Mouse (Mus musculus) heart, embryonic 13.5 days (tissue): ENCODE measurements at regions not wholly inside any gene's neighbourhood (a gene's known extent, or its start where the extent isn't known, plus 50 kb on each side); places are given as distances from the start of the nearest gene placed in this dataset.

ENCODE experiments used
- ATAC-seq: fragments of 200-750 bp; cut with Nextera tagmentation; 2 replicates; pipeline ENCODE4 v1.8.0; 2017; ENCODE audit warnings: moderate TSS enrichment; ENCODE audit not compliant: insufficient number of reproducible peaks, low FRiP score, low TSS enrichment; ENCODE audit errors: extremely low read depth
- H3K27ac ChIP-seq: fragments of 300-500 bp; sonication (generic); replicated peaks from 2 replicates; pipeline ENCODE4 v1.5.1; 2015; ENCODE audit warnings: moderate library complexity, mild to moderate bottlenecking, inconsistent platforms
- H3K27me3 ChIP-seq: fragments of 300-500 bp; sonication (generic); replicated peaks from 2 replicates; pipeline ENCODE4 v1.6.1; 2015; ENCODE audit warnings: mild to moderate bottlenecking, inconsistent platforms
- H3K36me3 ChIP-seq: fragments of 300-500 bp; sonication (generic); 2 replicates; pipeline ENCODE4 v1.6.1; 2015; ENCODE audit warnings: mild to moderate bottlenecking, inconsistent platforms
- H3K4me1 ChIP-seq: fragments of 300-500 bp; sonication (generic); 2 replicates; pipeline ENCODE4 v1.6.1; 2015; ENCODE audit warnings: inconsistent platforms
- H3K4me2 ChIP-seq: fragments of 300-500 bp; sonication (generic); 2 replicates; pipeline ENCODE4 v1.6.1; 2015; ENCODE audit warnings: inconsistent platforms, mild to moderate bottlenecking, moderate library complexity
- H3K4me3 ChIP-seq: fragments of 300-500 bp; sonication (generic); 2 replicates; pipeline ENCODE4 v1.5.1; 2015; ENCODE audit warnings: moderate library complexity, mild to moderate bottlenecking, inconsistent platforms
- H3K9ac ChIP-seq: fragments of 300-500 bp; sonication (generic); 2 replicates; pipeline ENCODE4 v1.6.1; 2015; ENCODE audit warnings: inconsistent platforms, mild to moderate bottlenecking, moderate library complexity
- H3K9me3 ChIP-seq: fragments of 300-500 bp; sonication (generic); 2 replicates; pipeline ENCODE4 v1.6.1; 2016; ENCODE audit warnings: inconsistent platforms
- WGBS: fragments of 180-500 bp; shearing (Covaris S2); methylation state at CpG from one replicate; pipeline ENCODE4 v1.1.7; 2015; ENCODE audit warnings: mixed read lengths; 5-methylcytosine and 5-hydroxymethylcytosine counted together

GRCm38 (mm10) chr13:48042572-48042971, 218.5 kb upstream of the Id4 start:
- Histone ChIP-seq H3K27ac (no peak overlapping the region), H3K9ac (no peak overlapping the region), H3K4me2 (no peak overlapping the region), H3K4me1 (no peaks in the 10 kb centered on the region), H3K4me3 (no peak overlapping the region), H3K36me3 (no peaks in the 10 kb centered on the region), H3K27me3 (no peaks in the 10 kb centered on the region), H3K9me3 (no peaks in the 10 kb centered on the region; the same call in 1 of the 2 replicates)
- 75% methylated on average over 6 of the region's 6 CpGs for WGBS
- ATAC-seq: no peak

- ATAC-seq: no peak
- Histone ChIP-seq H3K4me3 (no peak overlapping the region), H3K27ac (no peak overlapping the region), H3K9me3 (no peaks in the 10 kb centered on the region), H3K9ac (no peak overlapping the region), H3K4me2 (no peak overlapping the region), H3K36me3 (no peaks in the 10 kb centered on the region), H3K27me3 (no peaks in the 10 kb centered on the region), H3K4me1 (no peaks in the 10 kb centered on the region)
- 72% methylated on average over 25 of the region's 25 CpGs for WGBS
These were observed 214.8 kb upstream of the Id4 start for GRCm38 (mm10) chr13:48046201-48046750.

GRCm38 (mm10) chr13:48049796-48050195, 211.2 kb upstream of the Id4 start:
- H3K9me3 ChIP-seq: no peaks in the 10 kb centered on the region
- H3K4me3 ChIP-seq: no peak overlapping the region
- H3K4me1 ChIP-seq: no peaks in the 10 kb centered on the region
- H3K9ac ChIP-seq: no peak overlapping the region
- no peaks in the 10 kb centered on the region for H3K36me3 ChIP-seq
- H3K4me2 ChIP-seq: no peak overlapping the region
- no peaks in the 10 kb centered on the region for H3K27me3 ChIP-seq
- WGBS: 82% methylated on average over 6 of the region's 6 CpGs
- no peak overlapping the region for H3K27ac ChIP-seq
- no peak for ATAC-seq

- H3K9ac ChIP-seq: no peak overlapping the region
- no peaks in the 10 kb centered on the region for H3K36me3 ChIP-seq
- H3K27me3 ChIP-seq: no peaks in the 10 kb centered on the region
- H3K4me1 ChIP-seq: peaks cover 19% of the 10 kb centered on the region
- no peak for ATAC-seq
- no peaks in the 10 kb centered on the region for H3K9me3 ChIP-seq
- no peak overlapping the region for H3K4me2 ChIP-seq
- H3K27ac ChIP-seq: no peak overlapping the region
- no peak overlapping the region for H3K4me3 ChIP-seq
These were observed 186.4 kb upstream of the Id4 start for GRCm38 (mm10) chr13:48074630-48075029.

- ATAC-seq: no peak
- Histone ChIP-seq H3K9me3 (no peaks in the 10 kb centered on the region), H3K4me2 (no peak overlapping the region), H3K27ac (no peak overlapping the region), H3K4me1 (peaks cover 19% of the 10 kb centered on the region), H3K27me3 (no peaks in the 10 kb centered on the region), H3K4me3 (no peak overlapping the region), H3K9ac (no peak overlapping the region), H3K36me3 (no peaks in the 10 kb centered on the region)
- WGBS: 62% methylated on average over 5 of the region's 5 CpGs
These were observed 185.7 kb upstream of the Id4 start for GRCm38 (mm10) chr13:48075315-48075714.

- Histone ChIP-seq H3K9ac (no peak overlapping the region), H3K27me3 (no peaks in the 10 kb centered on the region), H3K4me1 (peaks cover 20% of the 10 kb centered on the region), H3K4me2 (peak overlapping the region; percentile 61), H3K36me3 (no peaks in the 10 kb centered on the region), H3K9me3 (no peaks in the 10 kb centered on the region), H3K4me3 (peak overlapping the region; percentile 7), H3K27ac (no peak overlapping the region)
- WGBS: 30% methylated on average over 12 of the region's 12 CpGs
- ATAC-seq: no peak
These were observed 182.8 kb upstream of the Id4 start for GRCm38 (mm10) chr13:48078214-48078613.

GRCm38 (mm10) chr13:48083294-48083693, 177.7 kb upstream of the Id4 start:
- Histone ChIP-seq H3K4me1 (peaks cover 5% of the 10 kb centered on the region), H3K9ac (no peak overlapping the region), H3K4me3 (no peak overlapping the region), H3K9me3 (no peaks in the 10 kb centered on the region), H3K4me2 (no peak overlapping the region), H3K27ac (no peak overlapping the region), H3K36me3 (no peaks in the 10 kb centered on the region), H3K27me3 (no peaks in the 10 kb centered on the region)
- ATAC-seq: no peak
- WGBS: 70% methylated on average over 2 of the region's 2 CpGs

- Histone ChIP-seq H3K27ac (no peak overlapping the region), H3K4me2 (no peak overlapping the region), H3K9me3 (no peaks in the 10 kb centered on the region), H3K27me3 (no peaks in the 10 kb centered on the region), H3K4me1 (peaks cover 4% of the 10 kb centered on the region; the same call in 1 of the 2 replicates), H3K9ac (no peak overlapping the region), H3K36me3 (no peaks in the 10 kb centered on the region), H3K4me3 (no peak overlapping the region)
- ATAC-seq: no peak
These were observed 177.2 kb upstream of the Id4 start for GRCm38 (mm10) chr13:48083807-48084206.

- Histone ChIP-seq H3K4me2 (no peak overlapping the region), H3K36me3 (no peaks in the 10 kb centered on the region), H3K4me3 (no peak overlapping the region), H3K9me3 (no peaks in the 10 kb centered on the region), H3K9ac (no peak overlapping the region), H3K27me3 (no peaks in the 10 kb centered on the region), H3K27ac (no peak overlapping the region), H3K4me1 (no peaks in the 10 kb centered on the region)
- ATAC-seq: no peak
- 76% methylated on average over 16 of the region's 16 CpGs for WGBS
These were observed 166.6 kb upstream of the Id4 start for GRCm38 (mm10) chr13:48094275-48095035.

- ATAC-seq: no peak
- WGBS: 68% methylated on average over 8 of the region's 8 CpGs
These were observed 158.9 kb upstream of the Id4 start for GRCm38 (mm10) chr13:48102156-48102555.

GRCm38 (mm10) chr13:48102576-48102975, 158.5 kb upstream of the Id4 start:
- Histone ChIP-seq H3K4me1 (0 out of 2 replicates have a peak, but pooled peaks cover 5% of the 10 kb centered on the region), H3K4me3 (no peak overlapping the region), H3K36me3 (no peaks in the 10 kb centered on the region), H3K9me3 (no peaks in the 10 kb centered on the region), H3K27me3 (peaks cover 3% of the 10 kb centered on the region; the same call in 1 of the 2 replicates), H3K4me2 (no peak overlapping the region), H3K27ac (no peak overlapping the region), H3K9ac (no peak overlapping the region)
- no peak for ATAC-seq
- WGBS: 49% methylated on average over 7 of the region's 7 CpGs

More at GRCm38 (mm10) chr13:48102156-48102555, 158.9 kb upstream of the Id4 start:
- Histone ChIP-seq H3K4me3 (no peak overlapping the region), H3K9me3 (no peaks in the 10 kb centered on the region), H3K27ac (no peak overlapping the region), H3K9ac (no peak overlapping the region), H3K36me3 (no peaks in the 10 kb centered on the region), H3K4me1 (0 out of 2 replicates have a peak, but pooled peaks cover 5% of the 10 kb centered on the region), H3K4me2 (no peak overlapping the region), H3K27me3 (peaks cover 3% of the 10 kb centered on the region; the same call in 1 of the 2 replicates)

GRCm38 (mm10) chr13:48104766-48105165, 156.3 kb upstream of the Id4 start:
- WGBS: 54% methylated on average over 6 of the region's 6 CpGs
- H3K9ac ChIP-seq: no peak overlapping the region
- no peaks in the 10 kb centered on the region for H3K36me3 ChIP-seq
- no peak overlapping the region for H3K27ac ChIP-seq
- no peaks in the 10 kb centered on the region for H3K9me3 ChIP-seq
- H3K4me2 ChIP-seq: no peak overlapping the region
- ATAC-seq: no peak
- H3K4me3 ChIP-seq: no peak overlapping the region
- 0 out of 2 replicates have a peak, but pooled peaks cover 5% of the 10 kb centered on the region for H3K4me1 ChIP-seq
- H3K27me3 ChIP-seq: peaks cover 3% of the 10 kb centered on the region; the same call in 1 of the 2 replicates
